Mouse (Mus musculus) hindbrain, embryonic 15.5 days (tissue): Measurements from ENCODE around the gene Il2ra. TPM values are rescaled to one million over a fixed set of nuclear protein-coding genes. Genes with fewer than 3 reads are reported as not detected.

Experiments
- ATAC-seq: fragments of 200-750 bp; cut with Nextera tagmentation; 2 replicates; pipeline ENCODE4 v1.8.0; 2017; ENCODE audit warnings: low read depth, moderate number of reproducible peaks, moderate TSS enrichment; ENCODE audit not compliant: low FRiP score
- H3K27ac ChIP-seq: fragments of 300-500 bp; sonication (generic); replicated peaks from 2 replicates; pipeline ENCODE4 v1.5.1; 2015; ENCODE audit warnings: mild to moderate bottlenecking, inconsistent platforms
- H3K27me3 ChIP-seq: fragments of 300-500 bp; sonication (generic); 2 replicates; pipeline ENCODE4 v1.6.1; 2015; ENCODE audit warnings: control low read depth, inconsistent platforms
- H3K36me3 ChIP-seq: fragments of 300-500 bp; sonication (generic); 2 replicates; pipeline ENCODE4 v1.6.1; 2015; ENCODE audit warnings: control low read depth, inconsistent platforms
- H3K4me1 ChIP-seq: fragments of 300-500 bp; sonication (generic); replicated peaks from 2 replicates; pipeline ENCODE4 v1.6.1; 2015; ENCODE audit warnings: control low read depth, inconsistent platforms
- H3K4me2 ChIP-seq: fragments of 300-500 bp; sonication (generic); 2 replicates; pipeline ENCODE4 v1.6.1; 2015; ENCODE audit warnings: moderate library complexity, mild to moderate bottlenecking, inconsistent platforms
- H3K4me3 ChIP-seq: fragments of 300-500 bp; sonication (generic); 2 replicates; pipeline ENCODE4 v1.5.1; 2015; ENCODE audit warnings: mild to moderate bottlenecking, inconsistent platforms
- H3K9ac ChIP-seq: fragments of 300-500 bp; sonication (generic); 2 replicates; pipeline ENCODE4 v1.6.1; 2015; ENCODE audit warnings: inconsistent platforms
- H3K9me3 ChIP-seq: fragments of 300-500 bp; sonication (generic); 2 replicates; pipeline ENCODE4 v1.6.1; 2016; ENCODE audit warnings: control low read depth, inconsistent platforms
- WGBS: fragments of 180-500 bp; shearing (Covaris S2); methylation state at CpG from one replicate; pipeline ENCODE4 v1.1.7; 2015; 5-methylcytosine and 5-hydroxymethylcytosine counted together
- polyA plus RNA-seq: library from polyadenylated mRNA; unstranded; fragments of >200 nt; fragmentation: Nextera tagmentation; extraction: Ambion mirVana; gene quantifications from 2 replicates; pipeline ENCODE4 v1.2.1, GENCODE M21; 2015

Gene Il2ra
- polyA plus RNA-seq, 1 experiment from 2014 or later, result 0.05 TPM

DNA sequence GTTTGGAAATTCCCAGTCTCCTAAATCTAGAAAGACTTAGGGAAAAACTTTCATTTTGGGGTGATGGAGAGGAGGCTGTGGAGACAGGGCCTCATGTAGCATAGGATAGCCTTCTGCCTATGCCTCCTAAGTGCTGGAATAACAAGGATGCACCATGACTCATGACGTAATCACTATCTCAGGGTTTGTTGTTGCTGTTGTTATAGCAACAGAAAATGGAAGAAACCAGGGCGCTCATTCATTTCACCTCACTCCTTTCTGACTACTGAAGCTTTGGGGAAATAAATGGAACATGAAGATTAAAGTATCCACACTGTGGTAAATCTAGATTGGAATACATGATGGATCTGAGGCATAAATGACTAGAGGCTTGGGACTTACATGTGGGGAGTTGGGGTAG lies 18.9 kb upstream of the Il2ra start:
- no peak overlapping the region for H3K4me3 ChIP-seq
- H3K4me1 ChIP-seq, result no peaks in the 10 kb centered on the region
- WGBS, result 89% methylated on average over 2 of the region's 2 CpGs
- H3K4me2 ChIP-seq, result no peak overlapping the region
- ATAC-seq, result no peak
- H3K9ac ChIP-seq, result no peak overlapping the region
- no peaks in the 10 kb centered on the region for H3K27me3 ChIP-seq
- H3K27ac ChIP-seq, result no peak overlapping the region
- no peaks in the 10 kb centered on the region for H3K36me3 ChIP-seq
- no peaks in the 10 kb centered on the region for H3K9me3 ChIP-seq

DNA sequence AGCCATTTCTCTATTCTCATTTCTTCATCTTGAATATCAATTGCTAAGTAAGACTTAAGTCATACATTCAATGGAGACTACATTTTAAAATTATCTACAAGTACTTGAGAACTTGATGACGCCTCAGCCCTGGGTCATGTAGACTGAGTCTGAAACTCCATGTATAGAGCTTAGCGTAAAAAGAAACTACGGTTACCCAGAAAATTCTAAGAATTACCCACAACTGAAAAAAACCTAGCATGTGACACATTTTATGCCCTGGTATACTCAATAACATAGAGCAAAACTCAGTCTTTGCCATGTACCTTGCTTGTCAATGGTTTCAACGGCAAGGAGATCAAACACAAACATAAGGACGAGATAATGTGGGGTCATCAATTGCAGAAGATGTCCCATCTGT lies 16.7 kb upstream of the Il2ra start, which contains the start of gene Gm17490:
TSS of gene Gm17490 (minus strand) at position 375 of the 400 bp plus-strand sequence.
- Histone ChIP-seq H3K9me3 (no peaks in the 10 kb centered on the region), H3K27me3 (no peaks in the 10 kb centered on the region), H3K9ac (no peak within 1 kb of the TSS), H3K4me2 (no peak within 1 kb of the TSS), H3K36me3 (no peaks in the 10 kb centered on the region), H3K27ac (no peak within 1 kb of the TSS), H3K4me1 (no peaks in the 10 kb centered on the region), H3K4me3 (no peak within 1 kb of the TSS)
- WGBS, result 96% methylated on average over 5 of the region's 5 CpGs
- no peak for ATAC-seq

DNA sequence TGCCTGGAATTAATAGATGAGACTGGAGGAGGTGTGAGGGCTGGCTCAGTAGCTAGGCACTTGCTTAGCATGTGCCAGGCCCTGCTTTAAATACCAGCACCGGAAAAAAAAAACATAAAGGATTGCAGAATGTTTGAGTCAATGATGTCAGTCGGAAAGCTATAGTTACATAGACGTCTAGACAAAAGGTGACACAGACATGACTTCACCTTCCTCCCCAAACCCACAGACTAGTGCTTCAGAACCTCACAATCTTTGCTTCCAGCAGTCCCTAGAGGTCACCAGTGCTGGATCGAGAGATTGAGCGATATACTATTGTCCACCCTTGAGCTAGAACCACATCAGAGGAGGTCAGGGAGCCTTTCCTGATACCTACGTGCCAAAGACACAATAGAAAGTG lies 7.6 kb upstream of the Il2ra start:
- no peak for ATAC-seq
- H3K4me2 ChIP-seq, result no peak overlapping the region
- no peaks in the 10 kb centered on the region for H3K9me3 ChIP-seq
- H3K27ac ChIP-seq, result no peak overlapping the region
- WGBS, result 85% methylated on average over 6 of the region's 6 CpGs
- H3K4me3 ChIP-seq, result no peak overlapping the region
- H3K36me3 ChIP-seq, result no peaks in the 10 kb centered on the region
- no peaks in the 10 kb centered on the region for H3K4me1 ChIP-seq
- H3K27me3 ChIP-seq, result no peaks in the 10 kb centered on the region
- H3K9ac ChIP-seq, result no peak overlapping the region

DNA sequence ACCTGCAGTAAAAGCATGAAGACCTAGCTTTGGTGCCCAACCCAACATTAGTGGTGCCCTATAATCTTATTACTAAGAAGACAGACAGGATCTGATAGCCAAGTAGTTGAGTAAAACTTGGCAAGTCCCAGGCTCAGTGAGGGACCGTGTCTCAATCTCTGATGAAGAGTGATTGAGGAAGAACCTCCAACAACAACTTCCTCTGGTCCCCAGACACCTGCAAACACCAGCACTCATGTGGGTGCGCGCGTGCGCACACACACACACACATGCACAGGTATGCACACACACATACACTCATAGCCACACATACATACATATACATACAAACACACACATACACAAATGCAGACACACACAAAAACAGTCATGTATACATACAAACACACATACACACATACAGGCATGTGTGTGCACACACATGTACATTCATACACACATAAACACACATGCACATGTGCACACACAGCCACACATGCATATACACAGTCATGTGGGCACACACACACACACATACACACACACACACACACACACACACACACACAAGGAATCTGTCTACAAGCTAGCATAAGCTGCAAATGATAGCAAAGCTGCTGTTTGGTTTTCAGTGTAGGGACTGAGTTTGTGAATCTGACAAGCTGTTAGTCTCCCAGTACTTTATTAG lies 7.0 kb upstream of the Il2ra start:
- H3K36me3 ChIP-seq, result no peaks in the 10 kb centered on the region
- H3K27me3 ChIP-seq, result no peaks in the 10 kb centered on the region
- no peak for ATAC-seq
- H3K4me2 ChIP-seq, result no peak overlapping the region
- no peak overlapping the region for H3K27ac ChIP-seq
- no peaks in the 10 kb centered on the region for H3K9me3 ChIP-seq
- 93% methylated on average over 5 of the region's 5 CpGs for WGBS
- no peaks in the 10 kb centered on the region for H3K4me1 ChIP-seq
- H3K9ac ChIP-seq, result no peak overlapping the region
- no peak overlapping the region for H3K4me3 ChIP-seq

DNA sequence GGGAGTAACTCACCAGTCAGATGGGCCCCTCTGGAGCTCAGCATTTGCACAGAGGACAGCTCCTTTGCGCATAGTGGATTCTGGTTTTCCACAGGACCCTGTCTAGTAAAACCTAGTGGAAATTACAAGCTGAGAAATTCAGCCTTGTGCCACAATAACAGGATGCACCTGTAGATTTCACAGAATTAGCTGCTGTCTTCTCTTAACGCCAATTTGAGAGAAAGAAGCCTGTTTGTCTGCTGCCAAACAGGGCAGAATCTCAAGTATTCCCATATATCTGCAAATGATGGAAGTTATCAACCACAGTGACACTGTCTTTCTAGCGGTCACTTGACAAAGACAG lies 6.5 kb upstream of the Il2ra start:
- H3K4me1 ChIP-seq, result no peaks in the 10 kb centered on the region
- 84% methylated on average over 3 of the region's 3 CpGs for WGBS
- H3K36me3 ChIP-seq, result no peaks in the 10 kb centered on the region
- no peak overlapping the region for H3K9ac ChIP-seq
- no peak overlapping the region for H3K4me3 ChIP-seq
- no peak overlapping the region for H3K27ac ChIP-seq
- H3K27me3 ChIP-seq, result no peaks in the 10 kb centered on the region
- ATAC-seq, result no peak
- H3K9me3 ChIP-seq, result no peaks in the 10 kb centered on the region
- H3K4me2 ChIP-seq, result no peak overlapping the region

DNA sequence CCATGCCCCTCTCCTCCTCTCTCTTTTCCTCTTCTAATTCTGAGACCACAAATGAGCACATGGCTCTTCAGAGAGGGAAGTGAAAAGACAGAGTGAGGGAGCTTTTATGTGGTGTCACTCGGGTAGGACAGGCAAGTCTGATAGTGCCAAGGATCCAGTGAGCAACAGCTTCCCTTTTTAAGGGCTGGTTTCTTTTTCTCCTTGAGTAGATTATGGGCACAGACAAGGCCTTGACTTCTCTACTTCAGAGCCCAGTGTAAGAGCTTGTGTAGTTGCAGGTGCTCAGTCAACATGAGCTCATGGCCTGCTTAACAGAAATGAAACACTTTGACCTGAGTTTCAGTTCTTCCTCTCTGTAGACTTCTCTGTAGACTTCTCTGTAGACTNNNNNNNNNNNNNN lies 5.5 kb upstream of the Il2ra start:
- no peak overlapping the region for H3K4me2 ChIP-seq
- ATAC-seq, result no peak
- WGBS, result 82% methylated on average over 1 of the region's 1 CpGs
- H3K27me3 ChIP-seq, result no peaks in the 10 kb centered on the region
- H3K9me3 ChIP-seq, result no peaks in the 10 kb centered on the region
- H3K4me3 ChIP-seq, result no peak overlapping the region
- H3K9ac ChIP-seq, result no peak overlapping the region
- H3K4me1 ChIP-seq, result no peaks in the 10 kb centered on the region
- no peak overlapping the region for H3K27ac ChIP-seq
- no peaks in the 10 kb centered on the region for H3K36me3 ChIP-seq

DNA sequence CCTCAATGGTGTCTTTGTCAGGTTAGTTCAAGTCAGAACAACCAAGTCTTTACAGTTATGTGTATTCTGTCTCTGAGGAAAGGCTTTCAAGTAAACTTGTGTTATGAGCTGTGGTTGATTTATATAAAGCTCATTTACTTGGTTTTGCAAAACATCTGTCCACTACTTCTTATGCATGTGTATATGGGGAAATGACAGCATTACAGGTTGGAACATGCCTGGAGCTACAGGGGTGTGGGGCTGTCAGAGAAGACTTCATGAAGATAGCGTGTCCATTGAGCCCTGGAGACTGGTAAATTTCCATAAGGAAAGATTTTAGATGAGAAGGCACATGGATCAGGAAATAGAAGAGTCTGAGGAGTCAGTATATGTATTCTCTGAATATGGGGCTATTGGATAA lies 1.4 kb downstream of the Il2ra start:
- no peak for ATAC-seq
- no peaks in the 10 kb centered on the region for H3K4me1 ChIP-seq
- no peak overlapping the region for H3K27ac ChIP-seq
- H3K9me3 ChIP-seq, result no peaks in the 10 kb centered on the region
- H3K36me3 ChIP-seq, result no peaks in the 10 kb centered on the region
- no peak overlapping the region for H3K9ac ChIP-seq
- WGBS, result 76% methylated on average over 1 of the region's 1 CpGs
- no peaks in the 10 kb centered on the region for H3K27me3 ChIP-seq
- H3K4me3 ChIP-seq, result no peak overlapping the region
- H3K4me2 ChIP-seq, result no peak overlapping the region

DNA sequence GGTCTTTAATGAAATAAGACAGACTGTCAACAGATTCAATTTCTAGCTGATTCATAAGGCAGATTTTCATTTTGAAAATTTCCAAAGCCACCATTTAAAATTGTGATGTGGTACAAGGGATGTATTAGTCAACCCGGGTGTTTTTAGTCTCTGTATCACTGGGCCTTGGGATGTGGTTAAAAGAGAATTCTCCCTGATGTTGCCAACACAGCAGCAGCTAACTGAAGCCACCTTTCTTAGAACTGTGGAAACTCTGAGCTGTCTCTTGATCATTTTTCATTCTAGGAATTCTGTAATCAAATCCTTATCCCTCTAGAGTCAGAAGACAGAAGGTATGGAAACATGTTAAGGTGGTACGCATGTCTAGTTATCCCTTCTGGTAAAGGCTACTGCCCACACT lies 2.7 kb downstream of the Il2ra start:
- no peak overlapping the region for H3K4me3 ChIP-seq
- WGBS, result 92% methylated on average over 2 of the region's 2 CpGs
- no peaks in the 10 kb centered on the region for H3K9me3 ChIP-seq

DNA sequence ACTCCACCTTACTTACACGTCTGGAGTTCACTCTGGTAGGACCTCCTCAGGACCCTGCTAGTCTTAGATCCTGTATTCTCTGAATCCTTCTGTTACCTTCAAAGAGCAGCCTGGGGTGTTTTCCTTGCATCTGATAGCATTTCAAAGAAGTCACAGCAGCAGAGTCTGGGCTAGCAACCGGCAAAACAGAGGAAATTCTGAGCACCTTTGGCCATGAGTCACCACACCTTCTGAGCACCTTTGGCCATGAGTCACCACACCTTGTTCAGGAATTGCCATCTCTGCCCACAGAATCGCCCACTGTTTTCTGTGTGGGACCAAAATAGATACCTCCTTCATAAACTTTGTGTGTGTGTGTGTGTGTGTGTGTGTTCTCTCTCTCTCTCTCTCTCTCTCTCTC lies 8.9 kb downstream of the Il2ra start:
- Histone ChIP-seq H3K9ac (no peak overlapping the region), H3K9me3 (no peaks in the 10 kb centered on the region), H3K4me2 (no peak overlapping the region), H3K27ac (no peak overlapping the region), H3K4me3 (no peak overlapping the region), H3K4me1 (no peaks in the 10 kb centered on the region), H3K36me3 (no peaks in the 10 kb centered on the region), H3K27me3 (no peaks in the 10 kb centered on the region)
- 56% methylated on average over 3 of the region's 3 CpGs for WGBS
- ATAC-seq, result no peak

More for the DNA sequence above, 2.7 kb downstream of the Il2ra start:
- H3K9ac ChIP-seq, result no peak overlapping the region
- no peaks in the 10 kb centered on the region for H3K4me1 ChIP-seq
- H3K27ac ChIP-seq, result no peak overlapping the region
- no peak overlapping the region for H3K4me2 ChIP-seq
- H3K36me3 ChIP-seq, result no peaks in the 10 kb centered on the region
- H3K27me3 ChIP-seq, result no peaks in the 10 kb centered on the region
- ATAC-seq, result no peak

DNA sequence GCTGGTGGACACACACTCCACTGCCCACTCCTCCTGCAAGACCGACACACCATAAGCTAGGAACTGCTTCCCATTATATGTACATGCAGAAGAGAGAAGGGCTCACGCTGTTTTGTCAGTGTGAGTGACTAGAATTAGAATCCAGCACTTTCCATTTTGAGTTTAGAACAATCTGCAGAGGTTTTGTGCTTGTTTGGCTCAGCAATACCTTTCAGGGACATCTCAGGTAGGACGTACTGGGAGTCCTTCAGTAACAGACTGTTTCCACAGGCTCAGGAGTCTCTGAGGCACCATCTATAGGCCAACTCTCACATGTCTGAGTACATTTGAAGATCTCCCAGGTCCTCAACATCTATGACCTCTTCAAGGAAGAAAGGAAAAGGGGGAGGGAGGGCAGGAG lies 9.6 kb downstream of the Il2ra start:
- Histone ChIP-seq H3K4me1 (no peaks in the 10 kb centered on the region), H3K4me3 (no peak overlapping the region), H3K36me3 (no peaks in the 10 kb centered on the region), H3K9ac (no peak overlapping the region), H3K27ac (no peak overlapping the region), H3K27me3 (no peaks in the 10 kb centered on the region), H3K9me3 (no peaks in the 10 kb centered on the region), H3K4me2 (no peak overlapping the region)
- 89% methylated on average over 3 of the region's 3 CpGs for WGBS
- no peak for ATAC-seq

DNA sequence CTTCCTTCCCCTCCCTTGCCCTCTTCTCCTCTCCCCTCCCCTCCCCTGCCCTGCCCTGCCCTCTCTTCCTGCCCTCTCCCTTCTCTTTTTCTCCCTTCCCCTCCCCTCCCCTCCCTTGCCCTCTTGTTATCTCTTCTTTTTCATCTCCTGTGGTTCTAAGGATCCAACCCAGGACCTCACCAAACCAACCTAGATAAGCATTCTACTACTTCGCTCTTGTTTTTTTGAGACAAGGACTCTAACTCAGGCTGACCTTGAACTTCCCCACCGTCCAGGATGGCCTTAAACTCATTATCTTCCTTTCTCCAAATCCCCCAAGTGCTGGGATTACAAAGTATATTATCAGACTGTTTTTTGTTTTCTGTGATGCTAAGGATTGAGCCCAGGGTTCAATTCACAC lies 10.2 kb downstream of the Il2ra start:
- Histone ChIP-seq H3K4me2 (no peak overlapping the region), H3K9me3 (no peaks in the 10 kb centered on the region), H3K27ac (no peak overlapping the region), H3K27me3 (no peaks in the 10 kb centered on the region), H3K9ac (no peak overlapping the region), H3K4me1 (no peaks in the 10 kb centered on the region), H3K4me3 (no peak overlapping the region), H3K36me3 (no peaks in the 10 kb centered on the region)
- 87% methylated on average over 2 of the region's 2 CpGs for WGBS
- no peak for ATAC-seq

DNA sequence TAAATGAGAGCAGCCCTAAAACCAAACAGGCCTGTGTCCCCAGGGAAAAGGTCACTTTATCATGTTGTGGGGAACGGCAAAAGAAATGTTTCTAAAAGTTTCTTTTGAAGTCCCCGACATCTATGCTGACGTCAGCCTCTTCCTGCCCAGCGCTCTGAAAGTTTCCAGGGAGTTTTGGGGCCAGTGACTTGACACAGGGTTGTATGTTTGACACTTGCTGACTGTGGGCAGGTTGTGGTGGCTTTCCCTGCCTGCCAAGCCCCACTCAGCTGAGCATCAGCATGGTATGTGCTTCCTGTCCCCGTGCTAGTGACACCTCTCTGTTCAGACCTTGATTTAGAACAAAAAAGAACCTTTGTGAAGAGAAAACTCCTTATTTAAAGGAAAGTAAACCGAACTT lies 10.7 kb downstream of the Il2ra start:
- H3K27me3 ChIP-seq, result no peaks in the 10 kb centered on the region
- no peaks in the 10 kb centered on the region for H3K36me3 ChIP-seq
- no peak overlapping the region for H3K4me2 ChIP-seq
- H3K27ac ChIP-seq, result no peak overlapping the region
- WGBS, result 62% methylated on average over 6 of the region's 6 CpGs
- no peaks in the 10 kb centered on the region for H3K4me1 ChIP-seq
- no peaks in the 10 kb centered on the region for H3K9me3 ChIP-seq
- no peak overlapping the region for H3K9ac ChIP-seq
- H3K4me3 ChIP-seq, result no peak overlapping the region
- no peak for ATAC-seq

DNA sequence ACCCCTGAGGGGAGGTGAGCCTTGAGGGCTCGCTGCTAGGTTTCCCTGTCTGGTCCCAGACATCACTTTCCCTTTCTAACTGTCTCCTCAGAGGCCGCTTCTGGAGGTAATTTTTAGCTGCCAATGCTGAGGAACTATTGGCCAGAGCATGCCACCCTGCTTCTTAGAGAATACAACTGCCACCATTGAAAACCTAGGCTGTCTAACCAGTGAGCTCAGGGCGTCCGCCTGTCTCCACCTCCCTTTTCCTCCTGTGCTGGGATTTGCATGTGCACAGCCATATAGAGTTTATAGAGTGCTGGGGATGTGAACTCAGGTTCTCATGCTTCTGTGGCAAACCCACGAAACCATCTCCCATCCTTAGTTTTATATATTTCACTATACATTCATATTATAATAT lies 11.2 kb downstream of the Il2ra start:
- Histone ChIP-seq H3K36me3 (no peaks in the 10 kb centered on the region), H3K27me3 (no peaks in the 10 kb centered on the region), H3K27ac (no peak overlapping the region), H3K4me2 (no peak overlapping the region), H3K4me1 (no peaks in the 10 kb centered on the region), H3K4me3 (no peak overlapping the region), H3K9ac (no peak overlapping the region), H3K9me3 (no peaks in the 10 kb centered on the region)
- 77% methylated on average over 5 of the region's 5 CpGs for WGBS
- ATAC-seq, result no peak
